Mouse (Mus musculus): Measurements from ENCODE around the gene Bcorl1. TPM values are rescaled to one million over a fixed set of nuclear protein-coding genes. Genes with fewer than 3 reads are reported as not detected.

The Bcorl1 gene
- polyA plus RNA-seq (2015; fragmentation: Nextera tagmentation; extraction: Ambion mirVana): 6.7 and 8.6 TPM in 2 replicates

DNA sequence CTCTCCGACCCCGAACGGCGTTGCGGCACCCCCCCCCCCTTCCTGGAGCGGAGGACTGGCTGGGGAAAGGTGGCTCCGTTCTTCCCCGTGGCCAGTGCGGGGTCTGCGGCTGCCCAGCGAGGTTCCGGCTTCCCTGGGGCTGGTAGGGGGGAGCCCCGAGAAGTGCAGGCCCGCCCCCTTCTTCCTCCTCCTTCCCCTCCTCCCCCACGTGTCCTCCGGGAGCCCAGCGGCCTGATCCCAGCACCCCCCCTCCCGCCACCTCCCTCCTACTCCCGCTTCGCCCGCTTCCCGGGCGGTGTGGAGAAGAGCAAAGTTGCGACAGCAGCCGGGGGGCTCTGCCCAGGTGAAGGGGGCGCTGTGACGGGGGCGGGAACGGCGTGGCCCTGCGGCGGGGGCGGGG is at the start of gene Bcorl1:
Bcorl1 (plus strand) TSS at position 218 of the 400 bp plus-strand sequence.
- Histone ChIP-seq H3K36me3 (ENCODE audit: control insufficient read depth, insufficient read depth, low read length) (no peaks in the 10 kb centered on the region), H3K4me2 (ENCODE audit: low read length) (peak within 1 kb of the TSS; percentile 70), H3K4me1 (ENCODE audit: control insufficient read depth, insufficient read depth, low read length) (peaks cover 2% of the 10 kb centered on the region; the same call in 1 of the 2 replicates), H3K4me3 (ENCODE audit: low read depth, low read length) (peak within 1 kb of the TSS; percentile 46), H3K27ac (ENCODE audit: low read length) (no peak within 1 kb of the TSS), H3K9ac (ENCODE audit: low read depth, low read length) (peak within 1 kb of the TSS; percentile 48; the same call in 1 of the 2 replicates), H3K27me3 (ENCODE audit: control insufficient read depth, insufficient read depth, low read depth, low read length) (no peaks in the 10 kb centered on the region), H3K9me3 (replicated peaks; ENCODE audit: control insufficient read depth, low read length, poor library complexity, severe bottlenecking) (no peaks in the 10 kb centered on the region)
- ATAC-seq: no peak
- 14% methylated on average over 15 of the region's 33 CpGs for WGBS

DNA sequence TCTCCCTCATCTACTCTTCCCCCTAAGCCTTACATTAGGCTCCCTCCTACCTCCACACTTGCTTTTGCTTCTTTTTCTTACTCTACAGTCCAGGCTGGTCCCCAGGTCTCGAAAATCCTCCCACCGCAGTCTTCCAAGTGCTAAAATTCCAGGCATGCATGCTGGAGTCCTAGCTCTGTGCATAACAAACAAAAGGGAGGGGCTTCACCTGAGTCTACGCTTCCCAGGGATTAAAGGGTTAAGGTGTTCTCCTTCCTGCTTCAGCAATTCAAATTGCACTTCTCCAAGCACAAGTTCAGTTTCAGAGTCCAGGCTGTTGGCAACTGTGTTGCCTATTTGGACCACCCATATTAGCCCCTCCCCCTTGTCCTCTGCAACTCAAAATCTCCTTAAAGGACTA is 49.7 kb upstream of the Bcorl1 start:
- H3K4me1 ChIP-seq (ENCODE audit: control insufficient read depth, insufficient read depth, low read length): no peaks in the 10 kb centered on the region
- no peak overlapping the region for H3K4me3 ChIP-seq (ENCODE audit: low read depth, low read length)
- no peaks in the 10 kb centered on the region for H3K36me3 ChIP-seq (ENCODE audit: control insufficient read depth, insufficient read depth, low read length)
- H3K27me3 ChIP-seq (ENCODE audit: control insufficient read depth, insufficient read depth, low read depth, low read length): no peaks in the 10 kb centered on the region
- H3K4me2 ChIP-seq (ENCODE audit: low read length): no peak overlapping the region
- H3K27ac ChIP-seq (ENCODE audit: low read length): no peak overlapping the region
- WGBS: 53% methylated on average over 3 of the region's 3 CpGs
- no peak for ATAC-seq
- no peaks in the 10 kb centered on the region for H3K9me3 ChIP-seq (replicated peaks; ENCODE audit: control insufficient read depth, low read length, poor library complexity, severe bottlenecking)
- no peak overlapping the region for H3K9ac ChIP-seq (ENCODE audit: low read depth, low read length)

DNA sequence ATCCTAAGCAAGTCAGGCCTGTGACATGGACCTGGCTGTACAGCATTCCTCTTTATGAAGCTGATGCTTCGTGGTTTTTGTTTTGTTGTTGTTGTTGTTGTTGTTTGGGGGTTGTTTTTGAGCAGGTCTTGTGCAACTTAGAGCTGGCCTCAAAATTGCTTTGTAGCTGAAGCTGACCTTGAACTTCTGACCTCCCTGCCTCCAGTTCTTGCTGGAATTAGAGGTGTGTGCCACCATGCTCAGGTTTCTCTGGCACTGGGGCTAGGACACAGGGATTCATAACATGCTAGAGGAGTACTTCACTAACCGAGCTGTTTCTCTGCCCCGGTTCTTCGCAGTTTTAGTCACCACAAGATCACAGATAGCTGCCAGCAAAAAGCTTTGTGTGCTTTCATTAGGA is 35.8 kb upstream of the Bcorl1 start:
- no peaks in the 10 kb centered on the region for H3K4me1 ChIP-seq (ENCODE audit: control insufficient read depth, insufficient read depth, low read length)
- H3K9ac ChIP-seq (ENCODE audit: low read depth, low read length): no peak overlapping the region
- no peak overlapping the region for H3K4me2 ChIP-seq (ENCODE audit: low read length)
- no peaks in the 10 kb centered on the region for H3K9me3 ChIP-seq (replicated peaks; ENCODE audit: control insufficient read depth, low read length, poor library complexity, severe bottlenecking)
- ATAC-seq: no peak
- no peak overlapping the region for H3K4me3 ChIP-seq (ENCODE audit: low read depth, low read length)
- 88% methylated on average over 4 of the region's 4 CpGs for WGBS
- H3K36me3 ChIP-seq (ENCODE audit: control insufficient read depth, insufficient read depth, low read length): no peaks in the 10 kb centered on the region
- no peaks in the 10 kb centered on the region for H3K27me3 ChIP-seq (ENCODE audit: control insufficient read depth, insufficient read depth, low read depth, low read length)
- H3K27ac ChIP-seq (ENCODE audit: low read length): no peak overlapping the region

DNA sequence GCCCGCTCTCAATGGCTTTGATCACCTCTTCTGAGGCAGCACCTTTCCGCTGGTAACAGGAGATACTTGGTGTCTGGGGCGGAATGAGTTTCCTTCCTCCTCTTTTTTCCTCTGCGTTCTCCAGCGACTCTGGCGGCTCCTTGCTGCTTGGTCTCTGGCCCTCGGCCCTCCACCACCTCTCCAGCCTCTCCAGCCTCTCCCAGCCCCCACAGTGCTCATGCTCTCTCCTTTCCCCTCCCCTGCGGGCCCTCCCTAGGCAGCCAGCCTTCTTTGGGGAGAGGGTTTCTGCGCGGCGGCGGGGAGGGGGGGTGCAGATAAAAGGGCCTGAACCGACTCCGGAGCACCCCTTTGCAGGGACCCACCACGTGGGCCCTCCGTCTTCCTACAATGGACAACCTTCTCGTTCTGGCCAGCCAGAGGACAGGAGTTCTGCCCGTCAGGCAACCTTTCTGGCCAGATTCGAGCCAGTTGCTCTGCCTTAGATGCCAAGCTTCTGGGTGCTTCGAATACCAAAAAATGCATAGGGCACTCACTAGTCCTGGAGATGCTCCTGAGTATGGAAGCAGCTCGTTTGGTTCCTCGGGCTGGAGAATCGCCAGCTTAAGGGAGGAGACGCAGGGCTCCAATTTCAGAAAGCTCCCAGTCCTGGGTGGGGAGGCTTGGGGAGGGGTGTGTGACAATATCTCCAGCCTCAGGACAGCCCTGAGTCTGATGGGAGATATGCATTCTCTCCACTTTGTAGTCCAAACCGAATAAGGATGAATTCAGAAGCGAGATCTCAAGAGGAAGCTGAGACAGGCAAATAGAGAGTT is 30.2 kb upstream of the Bcorl1 start:
- H3K9me3 ChIP-seq (replicated peaks; ENCODE audit: control insufficient read depth, low read length, poor library complexity, severe bottlenecking): no peaks in the 10 kb centered on the region
- H3K27ac ChIP-seq (ENCODE audit: low read length): no peak overlapping the region
- no peaks in the 10 kb centered on the region for H3K27me3 ChIP-seq (ENCODE audit: control insufficient read depth, insufficient read depth, low read depth, low read length)
- H3K4me3 ChIP-seq (ENCODE audit: low read depth, low read length): peak overlapping the region; percentile 19
- H3K36me3 ChIP-seq (ENCODE audit: control insufficient read depth, insufficient read depth, low read length): no peaks in the 10 kb centered on the region
- H3K9ac ChIP-seq (ENCODE audit: low read depth, low read length): peak overlapping the region; percentile 44; the same call in 1 of the 2 replicates
- H3K4me1 ChIP-seq (ENCODE audit: control insufficient read depth, insufficient read depth, low read length): peaks cover 2% of the 10 kb centered on the region; the same call in 1 of the 2 replicates
- H3K4me2 ChIP-seq (ENCODE audit: low read length): peak overlapping the region; percentile 54
- 27% methylated on average over 21 of the region's 26 CpGs for WGBS
- no peak for ATAC-seq

DNA sequence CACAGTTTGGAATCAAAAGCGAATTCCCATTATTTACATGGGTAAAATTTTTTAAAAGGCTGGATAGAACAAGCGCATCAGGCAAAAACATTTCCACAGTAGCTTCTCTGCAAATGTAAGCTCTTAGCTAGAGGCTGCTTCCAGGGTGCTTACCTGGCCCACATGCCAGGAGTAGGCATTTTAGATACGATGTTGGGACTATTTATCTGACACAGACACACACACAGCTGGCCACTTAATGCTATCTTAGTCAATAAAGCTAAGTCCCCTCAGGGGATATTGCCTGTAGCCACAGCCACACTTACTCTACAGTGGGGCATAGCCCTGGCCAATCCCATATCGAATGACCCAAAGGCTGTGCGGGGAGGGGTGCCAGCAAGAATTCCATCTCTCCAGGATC is 29.4 kb upstream of the Bcorl1 start:
- 81% methylated on average over 5 of the region's 5 CpGs for WGBS

DNA sequence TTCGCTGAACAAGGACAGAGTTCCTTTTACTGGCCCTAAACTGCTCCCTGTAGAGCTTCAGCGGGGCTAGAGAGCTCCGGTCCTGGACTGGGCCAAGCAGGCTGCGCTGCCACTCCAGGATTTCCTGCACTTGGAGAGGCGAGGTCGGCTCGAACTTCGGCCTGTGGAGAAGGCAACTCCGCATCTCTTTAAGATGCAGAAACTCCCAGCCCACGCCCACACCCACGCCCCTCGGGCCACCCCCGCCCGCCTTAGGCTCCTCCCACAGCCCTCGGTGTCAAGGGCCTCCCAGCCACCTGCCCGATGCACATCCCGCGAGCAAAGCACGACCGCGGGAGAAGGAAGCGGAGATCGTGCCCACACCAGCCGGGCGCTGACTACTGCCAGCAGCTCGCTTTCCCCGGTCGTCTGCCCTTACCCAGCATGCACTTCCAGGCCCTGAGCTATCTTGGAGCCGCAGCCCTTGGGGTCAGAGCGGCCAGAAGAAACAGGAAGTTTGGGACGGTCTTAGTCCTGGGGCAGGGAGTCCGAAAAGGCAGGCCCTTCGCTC is 26.6 kb upstream of the Bcorl1 start:
- WGBS: 15% methylated on average over 32 of the region's 33 CpGs

More for the DNA sequence above, 29.4 kb upstream of the Bcorl1 start:
- Histone ChIP-seq H3K27ac (ENCODE audit: low read length) (no peak overlapping the region), H3K4me3 (ENCODE audit: low read depth, low read length) (no peak overlapping the region), H3K4me2 (ENCODE audit: low read length) (no peak overlapping the region), H3K27me3 (ENCODE audit: control insufficient read depth, insufficient read depth, low read depth, low read length) (peaks cover 2% of the 10 kb centered on the region), H3K4me1 (ENCODE audit: control insufficient read depth, insufficient read depth, low read length) (peaks cover 2% of the 10 kb centered on the region; the same call in 1 of the 2 replicates), H3K9ac (ENCODE audit: low read depth, low read length) (no peak overlapping the region), H3K9me3 (replicated peaks; ENCODE audit: control insufficient read depth, low read length, poor library complexity, severe bottlenecking) (no peaks in the 10 kb centered on the region), H3K36me3 (ENCODE audit: control insufficient read depth, insufficient read depth, low read length) (no peaks in the 10 kb centered on the region)
- ATAC-seq: no peak

DNA sequence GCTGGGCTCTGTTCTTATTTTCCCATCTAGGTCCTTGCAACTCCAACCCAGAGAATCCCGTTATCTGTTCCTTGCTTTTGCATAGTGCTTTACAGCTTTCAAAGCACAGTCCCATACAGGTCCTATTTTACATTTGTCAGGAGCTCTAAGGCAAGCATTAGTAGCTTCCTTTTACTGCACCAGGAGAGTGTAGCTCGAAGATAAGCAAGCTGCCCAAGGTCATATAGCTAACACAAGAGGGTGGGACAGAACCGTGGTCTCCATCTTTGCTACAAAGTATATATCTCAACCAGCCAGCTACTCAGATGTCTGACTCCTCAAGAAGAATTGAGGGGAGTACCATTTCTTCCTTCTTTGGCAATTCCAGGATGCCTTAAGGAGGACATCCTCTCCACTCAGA is 23.7 kb upstream of the Bcorl1 start:
- no peak overlapping the region for H3K27ac ChIP-seq (ENCODE audit: low read length)
- ATAC-seq: no peak
- no peaks in the 10 kb centered on the region for H3K9me3 ChIP-seq (replicated peaks; ENCODE audit: control insufficient read depth, low read length, poor library complexity, severe bottlenecking)

More for the DNA sequence above, 26.6 kb upstream of the Bcorl1 start:
- H3K27ac ChIP-seq (ENCODE audit: low read length): no peak overlapping the region
- no peaks in the 10 kb centered on the region for H3K9me3 ChIP-seq (replicated peaks; ENCODE audit: control insufficient read depth, low read length, poor library complexity, severe bottlenecking)
- peaks cover 2% of the 10 kb centered on the region; the same call in 1 of the 2 replicates for H3K4me1 ChIP-seq (ENCODE audit: control insufficient read depth, insufficient read depth, low read length)
- peaks cover 4% of the 10 kb centered on the region for H3K27me3 ChIP-seq (ENCODE audit: control insufficient read depth, insufficient read depth, low read depth, low read length)
- H3K4me3 ChIP-seq (ENCODE audit: low read depth, low read length): peak overlapping the region; percentile 45
- no peaks in the 10 kb centered on the region for H3K36me3 ChIP-seq (ENCODE audit: control insufficient read depth, insufficient read depth, low read length)
- H3K4me2 ChIP-seq (ENCODE audit: low read length): peak overlapping the region; percentile 63
- peak; percentile 72 for ATAC-seq
- H3K9ac ChIP-seq (ENCODE audit: low read depth, low read length): peak overlapping the region; percentile 56; the same call in 1 of the 2 replicates

DNA sequence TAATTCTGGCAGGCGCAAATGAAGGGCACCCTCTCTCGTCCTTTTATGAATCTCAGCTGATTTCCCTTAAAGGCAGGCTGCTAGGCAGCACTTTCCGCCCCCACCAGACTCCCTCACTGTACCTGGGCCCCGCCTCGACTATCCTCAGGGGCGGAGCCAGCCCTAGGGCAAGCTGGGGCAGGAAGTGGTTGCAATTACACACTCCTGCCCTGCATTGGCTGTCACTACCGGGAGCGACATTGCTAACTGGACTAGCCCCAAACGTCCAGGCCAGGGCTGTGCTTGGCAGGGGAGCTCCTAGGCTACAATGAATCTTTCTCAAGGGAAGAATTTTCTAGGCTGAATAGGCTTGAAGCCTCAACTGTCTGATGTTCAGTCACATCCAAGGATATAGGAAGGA is 23.0 kb upstream of the Bcorl1 start:
- 36% methylated on average over 9 of the region's 9 CpGs for WGBS

More for the DNA sequence above, 23.7 kb upstream of the Bcorl1 start:
- no peak overlapping the region for H3K4me2 ChIP-seq (ENCODE audit: low read length)
- WGBS: 66% methylated on average over 3 of the region's 3 CpGs
- no peak overlapping the region for H3K4me3 ChIP-seq (ENCODE audit: low read depth, low read length)
- H3K27me3 ChIP-seq (ENCODE audit: control insufficient read depth, insufficient read depth, low read depth, low read length): peaks cover 4% of the 10 kb centered on the region
- no peaks in the 10 kb centered on the region for H3K36me3 ChIP-seq (ENCODE audit: control insufficient read depth, insufficient read depth, low read length)
- H3K9ac ChIP-seq (ENCODE audit: low read depth, low read length): no peak overlapping the region
- peaks cover 2% of the 10 kb centered on the region; the same call in 1 of the 2 replicates for H3K4me1 ChIP-seq (ENCODE audit: control insufficient read depth, insufficient read depth, low read length)

More for the DNA sequence above, 23.0 kb upstream of the Bcorl1 start:
- Histone ChIP-seq H3K9ac (ENCODE audit: low read depth, low read length) (no peak overlapping the region), H3K36me3 (ENCODE audit: control insufficient read depth, insufficient read depth, low read length) (no peaks in the 10 kb centered on the region), H3K4me3 (ENCODE audit: low read depth, low read length) (no peak overlapping the region), H3K27ac (ENCODE audit: low read length) (no peak overlapping the region), H3K4me2 (ENCODE audit: low read length) (no peak overlapping the region), H3K9me3 (replicated peaks; ENCODE audit: control insufficient read depth, low read length, poor library complexity, severe bottlenecking) (no peaks in the 10 kb centered on the region), H3K27me3 (ENCODE audit: control insufficient read depth, insufficient read depth, low read depth, low read length) (peaks cover 4% of the 10 kb centered on the region), H3K4me1 (ENCODE audit: control insufficient read depth, insufficient read depth, low read length) (peaks cover 2% of the 10 kb centered on the region; the same call in 1 of the 2 replicates)
- no peak for ATAC-seq

Data from midbrain, embryonic 16.5 days (tissue).